Mouse (Mus musculus) liver, embryonic 12.5 days (tissue): ENCODE results near the gene Slc25a53. TPM values are rescaled to one million over a fixed set of nuclear protein-coding genes. Genes with fewer than 3 reads are reported as not detected.
"Not testable (repeated sequence)": the region's sequence is repeated elsewhere in the genome, so short reads cannot be mapped to it uniquely, and the experiment has no call there.

Experiments used
- ATAC-seq: fragments of 200-750 bp; cut with Nextera tagmentation; 2 replicates; pipeline ENCODE4 v1.8.0; 2017; ENCODE audit warnings: moderate number of reproducible peaks, mild to moderate bottlenecking, moderate library complexity
- H3K27ac ChIP-seq: fragments of 300-500 bp; sonication (generic); 2 replicates; pipeline ENCODE4 v1.5.1; 2016; ENCODE audit warnings: mild to moderate bottlenecking
- H3K27me3 ChIP-seq: fragments of 300-500 bp; sonication (generic); replicated peaks from 2 replicates; pipeline ENCODE4 v1.6.1; 2016; ENCODE audit warnings: mild to moderate bottlenecking, moderate library complexity
- H3K36me3 ChIP-seq: fragments of 300-500 bp; sonication (generic); 2 replicates; pipeline ENCODE4 v1.6.1; 2016; ENCODE audit warnings: mild to moderate bottlenecking, moderate library complexity
- H3K4me1 ChIP-seq: fragments of 300-500 bp; sonication (generic); 2 replicates; pipeline ENCODE4 v1.6.1; 2016
- H3K4me2 ChIP-seq: fragments of 300-500 bp; sonication (generic); 2 replicates; pipeline ENCODE4 v1.6.1; 2016; ENCODE audit warnings: mild to moderate bottlenecking, moderate library complexity
- H3K4me3 ChIP-seq: fragments of 300-500 bp; sonication (generic); 2 replicates; pipeline ENCODE4 v1.5.1; 2016; ENCODE audit warnings: mild to moderate bottlenecking, moderate library complexity
- H3K9ac ChIP-seq: fragments of 300-500 bp; sonication (generic); 2 replicates; pipeline ENCODE4 v1.6.1; 2016; ENCODE audit warnings: mild to moderate bottlenecking, moderate library complexity
- H3K9me3 ChIP-seq: fragments of 300-500 bp; sonication (generic); replicated peaks from 2 replicates; pipeline ENCODE4 v1.6.1; 2016; ENCODE audit warnings: mild to moderate bottlenecking, moderate library complexity
- WGBS: fragments of 180-500 bp; shearing (Covaris S2); methylation state at CpG from one replicate; pipeline ENCODE4 v1.1.7; 2016; ENCODE audit not compliant: insufficient replicate concordance; 5-methylcytosine and 5-hydroxymethylcytosine counted together
- polyA plus RNA-seq: library from polyadenylated mRNA; unstranded; fragments of >200 nt; fragmentation: Nextera tagmentation; extraction: Ambion mirVana; gene quantifications from 2 replicates; pipeline ENCODE4 v1.2.1, GENCODE M21; 2016

Slc25a53 gene
- polyA plus RNA-seq, 1 experiment from 2014 or later, result 2.9 TPM

GRCm38 (mm10) chrX:136996256-136996655 lies 41.8 kb downstream of the Slc25a53 start:
- no peak overlapping the region for H3K4me3 ChIP-seq
- whole genome bisulfite sequencing, result 53% methylated on average over 2 of the region's 2 CpGs
- no peak overlapping the region for H3K27ac ChIP-seq
- H3K9me3 ChIP-seq, result no peaks in the 10 kb centered on the region
- no peak overlapping the region for H3K9ac ChIP-seq
- no peak overlapping the region for H3K4me2 ChIP-seq
- H3K4me1 ChIP-seq, result no peaks in the 10 kb centered on the region
- no peak for ATAC-seq
- peaks cover 41% of the 10 kb centered on the region for H3K27me3 ChIP-seq
- no peaks in the 10 kb centered on the region for H3K36me3 ChIP-seq

GRCm38 (mm10) chrX:136993641-136994040 lies 44.5 kb downstream of the Slc25a53 start:
- H3K4me2 ChIP-seq, result 0 out of 2 replicates have a peak overlapping the region, but pooled peaks have one; percentile 45

GRCm38 (mm10) chrX:136992978-136993547 lies 45.0 kb downstream of the Slc25a53 start, which contains the start of gene Zcchc18:
Gene Zcchc18, plus strand, starts transcription at chrX:136993155.
- ATAC-seq, result peak; percentile 49; the same call in 1 of the 2 replicates

More at GRCm38 (mm10) chrX:136993641-136994040, 44.5 kb downstream of the Slc25a53 start:
- H3K4me1 ChIP-seq, result no peaks in the 10 kb centered on the region
- no peak overlapping the region for H3K4me3 ChIP-seq
- no peak overlapping the region for H3K27ac ChIP-seq
- H3K9ac ChIP-seq, result no peak overlapping the region
- no peaks in the 10 kb centered on the region for H3K36me3 ChIP-seq
- WGBS, result 35% methylated on average over 14 of the region's 14 CpGs
- peaks cover 44% of the 10 kb centered on the region for H3K27me3 ChIP-seq
- H3K9me3 ChIP-seq, result no peaks in the 10 kb centered on the region
- no peak for ATAC-seq

GRCm38 (mm10) chrX:136992191-136992965 lies 45.7 kb downstream of the Slc25a53 start:
- no peak overlapping the region for H3K4me3 ChIP-seq
- 18% methylated on average over 19 of the region's 19 CpGs for WGBS
- no peaks in the 10 kb centered on the region for H3K4me1 ChIP-seq
- H3K9me3 ChIP-seq, result no peaks in the 10 kb centered on the region
- peak overlapping the region; percentile 45 for H3K4me2 ChIP-seq
- no peak overlapping the region for H3K9ac ChIP-seq
- H3K27me3 ChIP-seq, result peaks cover 44% of the 10 kb centered on the region
- ATAC-seq, result no peak
- H3K36me3 ChIP-seq, result no peaks in the 10 kb centered on the region
- H3K27ac ChIP-seq, result no peak overlapping the region

More at GRCm38 (mm10) chrX:136992978-136993547, 45.0 kb downstream of the Slc25a53 start, which contains the start of gene Zcchc18:
- no peaks in the 10 kb centered on the region for H3K4me1 ChIP-seq
- H3K27ac ChIP-seq, result no peak within 1 kb of the TSS
- peak within 1 kb of the TSS; percentile 12; the same call in 1 of the 2 replicates for H3K4me3 ChIP-seq
- WGBS, result 16% methylated on average over 26 of the region's 26 CpGs
- no peak within 1 kb of the TSS for H3K9ac ChIP-seq
- no peaks in the 10 kb centered on the region for H3K9me3 ChIP-seq
- H3K4me2 ChIP-seq, result peak within 1 kb of the TSS; percentile 45
- no peaks in the 10 kb centered on the region for H3K36me3 ChIP-seq
- H3K27me3 ChIP-seq, result peaks cover 44% of the 10 kb centered on the region

GRCm38 (mm10) chrX:136991274-136991673 lies 46.8 kb downstream of the Slc25a53 start:
- ATAC-seq, result no peak
- Histone ChIP-seq H3K9me3 (no peaks in the 10 kb centered on the region), H3K4me2 (no peak overlapping the region), H3K4me3 (no peak overlapping the region), H3K36me3 (no peaks in the 10 kb centered on the region), H3K27ac (no peak overlapping the region), H3K27me3 (peaks cover 44% of the 10 kb centered on the region), H3K4me1 (no peaks in the 10 kb centered on the region), H3K9ac (no peak overlapping the region)
- WGBS, result 50% methylated on average over 2 of the region's 2 CpGs

- Histone ChIP-seq H3K9me3 (no peaks in the 10 kb centered on the region), H3K4me1 (no peaks in the 10 kb centered on the region), H3K4me2 (no peak overlapping the region), H3K4me3 (no peak overlapping the region), H3K27ac (no peak overlapping the region), H3K9ac (no peak overlapping the region), H3K27me3 (peaks cover 1% of the 10 kb centered on the region; the same call in 1 of the 2 replicates), H3K36me3 (no peaks in the 10 kb centered on the region)
- no peak for ATAC-seq
Measured at GRCm38 (mm10) chrX:136986039-136986438, 52.1 kb downstream of the Slc25a53 start.

GRCm38 (mm10) chrX:136978616-136979015 lies 59.5 kb downstream of the Slc25a53 start:
- H3K4me3 ChIP-seq, result no peak overlapping the region
- no peaks in the 10 kb centered on the region for H3K4me1 ChIP-seq
- H3K36me3 ChIP-seq, result no peaks in the 10 kb centered on the region
- no peak for ATAC-seq
- no peaks in the 10 kb centered on the region for H3K27me3 ChIP-seq
- H3K4me2 ChIP-seq, result no peak overlapping the region
- H3K9ac ChIP-seq, result no peak overlapping the region
- no peak overlapping the region for H3K27ac ChIP-seq
- H3K9me3 ChIP-seq, result no peaks in the 10 kb centered on the region

- no peak within 1 kb of the TSS for H3K27ac ChIP-seq
- peak within 1 kb of the TSS; percentile 57 for H3K4me2 ChIP-seq
- H3K27me3 ChIP-seq, result no peaks in the 10 kb centered on the region
- peak within 1 kb of the TSS; percentile 39 for H3K4me3 ChIP-seq
- no peaks in the 10 kb centered on the region for H3K36me3 ChIP-seq
- no peaks in the 10 kb centered on the region for H3K4me1 ChIP-seq
- H3K9me3 ChIP-seq, result no peaks in the 10 kb centered on the region
- H3K9ac ChIP-seq, result no peak within 1 kb of the TSS
- WGBS, result 25% methylated on average over 15 of the region's 15 CpGs
- ATAC-seq, result peak; percentile 97
Measured at GRCm38 (mm10) chrX:136976424-136977084, 61.5 kb downstream of the Slc25a53 start, which contains the start of the genes Tmsb15l and Tmsb15b1. Gene Tmsb15l, minus strand, starts transcription at chrX:136976869. Gene Tmsb15b1, minus strand, starts transcription at chrX:136976874.

GRCm38 (mm10) chrX:136975397-136975796 lies 62.7 kb downstream of the Slc25a53 start, which contains the start of gene Tmsb15b2:
Gene Tmsb15b2, minus strand, starts transcription at chrX:136975497.
- not testable (repeated sequence) for ATAC-seq
- 69% methylated on average over 6 of the region's 6 CpGs for WGBS

GRCm38 (mm10) chrX:136959688-136960087 lies 78.4 kb downstream of the Slc25a53 start:
- WGBS, result 16% methylated on average over 2 of the region's 2 CpGs
- Histone ChIP-seq H3K9me3 (no peaks in the 10 kb centered on the region), H3K27me3 (no peaks in the 10 kb centered on the region), H3K9ac (no peak overlapping the region), H3K4me3 (no peak overlapping the region), H3K4me2 (no peak overlapping the region), H3K36me3 (no peaks in the 10 kb centered on the region), H3K27ac (no peak overlapping the region), H3K4me1 (no peaks in the 10 kb centered on the region)
- no peak for ATAC-seq

More at GRCm38 (mm10) chrX:136975397-136975796, 62.7 kb downstream of the Slc25a53 start, which contains the start of gene Tmsb15b2:
- H3K4me1 ChIP-seq, H3K27me3 ChIP-seq, H3K27ac ChIP-seq, H3K36me3 ChIP-seq, H3K9me3 ChIP-seq, H3K9ac ChIP-seq: not testable (repeated sequence)
- peak within 1 kb of the TSS; percentile 57 for H3K4me2 ChIP-seq
- peak within 1 kb of the TSS; percentile 39; the same call in 1 of the 2 replicates for H3K4me3 ChIP-seq

- not testable (repeated sequence) for H3K9ac ChIP-seq, H3K4me3 ChIP-seq, H3K4me2 ChIP-seq, H3K36me3 ChIP-seq, H3K9me3 ChIP-seq, H3K27ac ChIP-seq, H3K4me1 ChIP-seq, ATAC-seq, H3K27me3 ChIP-seq
- WGBS, result 48% methylated on average over 5 of the region's 5 CpGs
Measured at GRCm38 (mm10) chrX:136958300-136958699, 79.8 kb downstream of the Slc25a53 start.
